Mouse (Mus musculus) small intestine, adult 2 months (tissue): Measurements from ENCODE around the gene Usp2.

Experiments used
- CTCF ChIP-seq: fragments of 200-500 bp; IDR thresholded peaks from 2 replicates; pipeline ENCODE4 v1.5.1; 2012; ENCODE audit warnings: low read depth, mild to moderate bottlenecking, control low read depth, inconsistent platforms, low read length, moderate library complexity, mixed read lengths; ENCODE audit not compliant: insufficient replicate concordance, insufficient read length; ENCODE audit errors: extremely low read depth
- POLR2A ChIP-seq: fragments of 200-500 bp; IDR thresholded peaks from 2 replicates; pipeline ENCODE4 v1.6.1; 2012; ENCODE audit warnings: low read depth, mild to moderate bottlenecking, control low read depth, inconsistent platforms, low read length, moderate library complexity

DNA sequence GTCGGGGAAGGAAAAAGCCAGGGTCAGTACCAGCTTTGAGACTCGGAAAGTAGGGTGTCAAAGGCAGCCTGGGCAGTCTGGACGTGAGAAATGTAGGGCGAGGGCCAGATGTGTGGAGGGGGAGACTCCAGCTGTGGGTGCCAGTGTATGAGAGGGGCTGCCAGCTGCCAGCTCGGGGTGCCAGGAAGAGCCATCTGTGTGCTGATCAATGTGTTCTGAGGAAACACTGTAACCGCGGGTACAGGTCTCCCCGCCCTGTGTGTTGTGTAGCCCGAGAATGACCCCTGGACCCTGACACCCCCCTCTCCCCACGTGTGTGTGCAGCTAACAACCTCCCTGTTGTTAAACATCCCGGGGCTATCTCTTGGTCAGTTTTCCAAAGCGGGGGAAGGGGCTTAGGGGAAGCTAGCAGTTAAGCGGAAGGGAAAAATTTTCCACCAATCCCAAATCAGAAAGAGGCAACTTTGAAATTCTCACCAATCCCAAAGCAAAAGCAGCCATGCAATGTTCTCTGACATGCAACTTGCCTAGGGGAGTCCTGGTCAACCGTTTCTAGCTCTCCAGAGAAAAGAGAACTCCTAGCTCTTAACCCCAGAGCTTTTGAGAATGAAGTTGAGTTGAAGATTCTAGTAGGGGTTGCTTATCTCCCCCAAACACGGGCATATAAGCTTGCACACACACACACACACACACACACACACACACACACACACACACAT is 579 bp downstream of the Usp2 start:
- TF ChIP-seq CTCF: no peak
- TF ChIP-seq POLR2A: no peak
